Mouse (Mus musculus) ES-E14 (cell line): ENCODE measurements around the gene Rab8a.

Source experiments
- CHD2 ChIP-seq: IDR thresholded peaks from 2 replicates; pipeline ENCODE4 v1.6.1; 2014; ENCODE audit warnings: mild to moderate bottlenecking, low read depth, low read length, inconsistent platforms
- MAFK ChIP-seq: IDR thresholded peaks from 2 replicates; pipeline ENCODE4 v1.6.1; 2014; ENCODE audit warnings: mild to moderate bottlenecking, low read depth, low read length, inconsistent platforms; ENCODE audit not compliant: insufficient read depth
- ZC3H11A ChIP-seq: IDR thresholded peaks from 2 replicates; pipeline ENCODE4 v1.6.1; 2012; ENCODE audit warnings: low read depth, mild to moderate bottlenecking, inconsistent platforms, low read length, borderline replicate concordance
- ZNF384 ChIP-seq: IDR thresholded peaks from 2 replicates; pipeline ENCODE4 v1.6.1; 2012; ENCODE audit warnings: low read depth, low read length, inconsistent platforms

DNA sequence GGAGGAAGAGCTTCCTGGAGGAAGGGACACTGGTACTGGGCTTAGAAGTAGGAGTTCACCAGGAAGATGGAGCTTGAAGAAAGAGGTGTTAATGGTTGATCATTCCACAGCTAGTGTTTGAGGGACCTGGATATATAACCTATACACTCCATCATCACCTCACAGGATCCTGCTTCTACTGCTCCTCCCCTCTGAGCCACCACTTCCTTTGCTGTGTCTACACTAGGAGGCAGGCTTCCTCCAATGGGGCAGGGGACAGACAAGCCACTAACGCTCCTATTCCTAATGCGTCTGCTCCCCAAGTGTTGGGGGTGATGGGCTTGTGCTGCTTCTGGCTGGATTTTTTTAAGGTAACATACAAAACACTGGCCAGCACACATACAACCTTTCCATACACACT, 49.7 kb downstream of the Rab8a start:
- no peak for TF ChIP-seq ZNF384
- TF ChIP-seq ZC3H11A = no peak
- TF ChIP-seq MAFK = no peak
- TF ChIP-seq CHD2 = no peak
